Mouse (Mus musculus) liver, embryonic 12.5 days (tissue): ENCODE measurements at regions not wholly inside any gene's neighbourhood (a gene's known extent, or its start where the extent isn't known, plus 50 kb on each side); places are given as distances from the start of the nearest gene placed in this dataset.

Experiments used
- ATAC-seq: fragments of 200-750 bp; cut with Nextera tagmentation; 2 replicates; pipeline ENCODE4 v1.8.0; 2017; ENCODE audit warnings: moderate number of reproducible peaks, mild to moderate bottlenecking, moderate library complexity
- H3K27ac ChIP-seq: fragments of 300-500 bp; sonication (generic); 2 replicates; pipeline ENCODE4 v1.5.1; 2016; ENCODE audit warnings: mild to moderate bottlenecking
- H3K27me3 ChIP-seq: fragments of 300-500 bp; sonication (generic); replicated peaks from 2 replicates; pipeline ENCODE4 v1.6.1; 2016; ENCODE audit warnings: mild to moderate bottlenecking, moderate library complexity
- H3K36me3 ChIP-seq: fragments of 300-500 bp; sonication (generic); 2 replicates; pipeline ENCODE4 v1.6.1; 2016; ENCODE audit warnings: mild to moderate bottlenecking, moderate library complexity
- H3K4me1 ChIP-seq: fragments of 300-500 bp; sonication (generic); 2 replicates; pipeline ENCODE4 v1.6.1; 2016
- H3K4me2 ChIP-seq: fragments of 300-500 bp; sonication (generic); 2 replicates; pipeline ENCODE4 v1.6.1; 2016; ENCODE audit warnings: mild to moderate bottlenecking, moderate library complexity
- H3K4me3 ChIP-seq: fragments of 300-500 bp; sonication (generic); 2 replicates; pipeline ENCODE4 v1.5.1; 2016; ENCODE audit warnings: mild to moderate bottlenecking, moderate library complexity
- H3K9ac ChIP-seq: fragments of 300-500 bp; sonication (generic); 2 replicates; pipeline ENCODE4 v1.6.1; 2016; ENCODE audit warnings: mild to moderate bottlenecking, moderate library complexity
- H3K9me3 ChIP-seq: fragments of 300-500 bp; sonication (generic); replicated peaks from 2 replicates; pipeline ENCODE4 v1.6.1; 2016; ENCODE audit warnings: mild to moderate bottlenecking, moderate library complexity
- WGBS: fragments of 180-500 bp; shearing (Covaris S2); methylation state at CpG from one replicate; pipeline ENCODE4 v1.1.7; 2016; ENCODE audit not compliant: insufficient replicate concordance; 5-methylcytosine and 5-hydroxymethylcytosine counted together

DNA sequence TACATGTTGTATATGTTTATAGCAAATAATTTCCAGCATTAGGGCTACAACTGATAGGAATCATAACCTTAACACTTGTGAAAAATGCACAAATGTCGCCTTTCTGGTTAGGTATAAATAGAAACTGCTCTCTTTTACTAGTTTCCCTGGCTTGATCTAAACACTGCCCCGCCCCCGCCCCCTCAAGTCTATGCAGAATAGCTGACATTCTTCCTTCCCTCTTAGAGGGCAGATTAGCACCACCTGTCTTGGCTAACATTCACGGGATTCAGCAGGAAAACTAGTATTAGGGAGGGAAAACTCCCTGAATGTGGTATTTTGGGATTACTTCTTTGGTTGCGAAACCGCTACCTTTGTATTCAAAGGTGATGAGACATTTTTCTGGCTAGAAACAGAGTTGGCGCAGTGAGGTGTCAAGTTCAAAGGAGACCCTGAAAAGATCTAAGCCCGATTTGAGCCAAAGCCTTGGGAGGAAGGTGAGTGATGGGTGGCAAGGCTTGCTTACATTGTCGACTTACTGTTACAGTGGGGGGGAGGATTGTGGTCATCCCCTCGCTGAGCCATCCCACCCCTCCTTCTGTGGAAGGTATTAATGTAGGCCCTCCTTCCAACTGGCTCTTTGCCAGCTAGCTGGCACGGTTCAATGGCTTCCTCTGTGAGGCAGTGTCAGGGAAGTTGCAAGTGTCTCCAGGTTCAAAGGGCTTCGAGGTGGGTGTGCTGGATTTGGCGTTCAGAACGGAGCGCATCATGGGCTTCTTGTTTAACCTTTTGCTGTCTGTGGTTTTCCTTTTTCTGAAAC, 209.8 kb upstream of the Nr2f2 start:
- Histone ChIP-seq H3K27ac (no peak overlapping the region), H3K4me2 (no peak overlapping the region), H3K4me3 (no peak overlapping the region), H3K9ac (no peak overlapping the region), H3K4me1 (0 out of 2 replicates have a peak, but pooled peaks cover 4% of the 10 kb centered on the region), H3K9me3 (no peaks in the 10 kb centered on the region), H3K27me3 (no peaks in the 10 kb centered on the region), H3K36me3 (no peaks in the 10 kb centered on the region)
- WGBS: 34% methylated on average over 15 of the region's 15 CpGs
- no peak for ATAC-seq

DNA sequence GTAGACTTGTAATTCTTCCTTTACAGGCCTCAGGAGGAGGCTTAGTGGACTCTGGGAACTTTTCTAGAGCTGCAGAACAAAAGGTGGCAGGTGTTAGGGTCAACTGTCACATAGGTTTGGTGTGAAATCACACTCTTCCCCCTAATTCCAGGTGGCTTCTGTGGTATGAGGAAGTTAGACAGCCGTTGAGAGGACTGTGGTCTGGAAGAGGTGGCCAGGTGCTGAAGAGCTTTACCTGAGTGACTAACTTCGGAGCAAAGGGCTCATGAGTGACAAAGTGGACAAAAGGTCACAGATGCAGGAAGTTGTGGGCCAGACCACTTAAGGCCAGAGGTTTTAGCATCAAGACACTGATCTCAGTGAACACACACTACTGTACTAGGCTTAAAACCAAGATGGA, 209.1 kb upstream of the Nr2f2 start:
- WGBS: 24% methylated on average over 2 of the region's 2 CpGs

DNA sequence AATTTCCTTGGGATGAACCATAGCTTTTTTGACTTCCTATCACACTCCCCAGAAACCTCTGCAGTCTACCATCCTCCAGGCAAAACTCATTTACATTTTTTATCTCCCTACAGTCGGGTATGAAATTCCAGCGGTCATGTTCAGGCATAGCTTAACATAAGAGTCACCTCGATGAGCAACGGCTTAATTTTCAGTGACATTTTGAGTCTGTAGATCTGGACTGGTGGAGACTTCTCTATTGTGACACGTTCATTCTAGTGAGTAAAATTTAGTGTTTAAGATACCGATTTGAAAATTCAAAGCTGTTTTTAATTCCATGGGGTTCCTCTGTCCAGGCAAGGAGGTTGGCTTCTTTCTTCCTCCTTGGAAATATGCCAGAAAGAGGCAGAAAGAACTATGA, 207.7 kb upstream of the Nr2f2 start:
- no peak for ATAC-seq
- 63% methylated on average over 6 of the region's 6 CpGs for WGBS
- H3K9me3 ChIP-seq: no peaks in the 10 kb centered on the region
- H3K27ac ChIP-seq: no peak overlapping the region
- no peak overlapping the region for H3K9ac ChIP-seq
- H3K4me2 ChIP-seq: no peak overlapping the region
- H3K27me3 ChIP-seq: no peaks in the 10 kb centered on the region
- H3K4me3 ChIP-seq: no peak overlapping the region
- 0 out of 2 replicates have a peak, but pooled peaks cover 4% of the 10 kb centered on the region for H3K4me1 ChIP-seq
- H3K36me3 ChIP-seq: no peaks in the 10 kb centered on the region

More for the DNA sequence above, 209.1 kb upstream of the Nr2f2 start:
- Histone ChIP-seq H3K27ac (no peak overlapping the region), H3K27me3 (no peaks in the 10 kb centered on the region), H3K36me3 (no peaks in the 10 kb centered on the region), H3K4me2 (no peak overlapping the region), H3K9me3 (no peaks in the 10 kb centered on the region), H3K4me3 (no peak overlapping the region), H3K4me1 (0 out of 2 replicates have a peak, but pooled peaks cover 4% of the 10 kb centered on the region), H3K9ac (no peak overlapping the region)
- no peak for ATAC-seq

DNA sequence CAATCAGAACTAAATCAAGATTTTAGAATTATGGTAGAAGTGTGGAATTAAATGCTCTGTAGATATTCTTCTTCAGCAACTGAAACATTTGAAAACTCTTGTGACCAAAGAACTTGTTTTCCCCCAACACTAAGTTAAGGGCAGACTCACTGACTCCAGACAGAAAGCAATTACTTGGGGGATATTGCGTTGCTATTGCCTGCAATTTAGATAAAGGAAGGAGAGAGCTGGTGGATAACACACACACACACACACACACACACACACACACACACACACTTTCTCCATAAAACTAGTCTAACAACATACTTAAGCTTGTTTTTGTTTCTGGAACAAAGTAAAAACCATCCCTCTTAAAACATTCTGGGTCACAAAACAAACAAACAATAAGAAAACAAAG, 198.5 kb upstream of the Nr2f2 start:
- Histone ChIP-seq H3K4me3 (no peak overlapping the region), H3K4me1 (no peaks in the 10 kb centered on the region), H3K9me3 (no peaks in the 10 kb centered on the region), H3K36me3 (no peaks in the 10 kb centered on the region), H3K9ac (no peak overlapping the region), H3K27me3 (no peaks in the 10 kb centered on the region), H3K4me2 (no peak overlapping the region), H3K27ac (no peak overlapping the region)
- ATAC-seq: no peak
- 47% methylated on average over 1 of the region's 1 CpGs for WGBS

DNA sequence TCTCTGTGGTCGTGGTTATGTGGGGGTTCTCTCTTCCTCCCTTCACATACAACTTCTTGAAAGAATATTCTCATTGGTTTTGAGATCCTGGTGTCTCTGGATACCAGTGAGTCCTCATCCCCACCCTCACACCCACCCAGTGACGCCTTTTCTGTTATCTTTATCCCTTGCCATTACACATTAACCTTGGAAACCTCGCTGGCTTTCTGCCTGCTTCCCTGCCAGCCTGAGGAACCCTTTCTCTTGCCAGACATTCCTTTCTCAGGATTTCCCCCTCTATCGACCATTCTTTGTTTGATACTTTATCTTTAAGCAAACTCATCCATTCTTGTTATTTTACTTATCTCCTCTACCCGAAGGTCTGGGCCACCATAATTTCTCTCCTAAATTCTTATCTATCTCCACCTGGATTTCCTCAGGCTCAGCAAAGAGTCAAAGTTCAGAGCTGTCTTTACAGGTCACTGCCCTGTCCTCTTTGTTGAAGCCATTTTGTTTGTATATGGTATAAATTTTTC, 182.5 kb upstream of the Nr2f2 start:
- ATAC-seq: no peak
- no peak overlapping the region for H3K27ac ChIP-seq
- no peaks in the 10 kb centered on the region for H3K36me3 ChIP-seq
- H3K9ac ChIP-seq: no peak overlapping the region
- no peak overlapping the region for H3K4me3 ChIP-seq
- no peaks in the 10 kb centered on the region for H3K9me3 ChIP-seq
- H3K4me2 ChIP-seq: no peak overlapping the region
- no peaks in the 10 kb centered on the region for H3K4me1 ChIP-seq
- H3K27me3 ChIP-seq: no peaks in the 10 kb centered on the region
- WGBS: 23% methylated on average over 5 of the region's 5 CpGs

DNA sequence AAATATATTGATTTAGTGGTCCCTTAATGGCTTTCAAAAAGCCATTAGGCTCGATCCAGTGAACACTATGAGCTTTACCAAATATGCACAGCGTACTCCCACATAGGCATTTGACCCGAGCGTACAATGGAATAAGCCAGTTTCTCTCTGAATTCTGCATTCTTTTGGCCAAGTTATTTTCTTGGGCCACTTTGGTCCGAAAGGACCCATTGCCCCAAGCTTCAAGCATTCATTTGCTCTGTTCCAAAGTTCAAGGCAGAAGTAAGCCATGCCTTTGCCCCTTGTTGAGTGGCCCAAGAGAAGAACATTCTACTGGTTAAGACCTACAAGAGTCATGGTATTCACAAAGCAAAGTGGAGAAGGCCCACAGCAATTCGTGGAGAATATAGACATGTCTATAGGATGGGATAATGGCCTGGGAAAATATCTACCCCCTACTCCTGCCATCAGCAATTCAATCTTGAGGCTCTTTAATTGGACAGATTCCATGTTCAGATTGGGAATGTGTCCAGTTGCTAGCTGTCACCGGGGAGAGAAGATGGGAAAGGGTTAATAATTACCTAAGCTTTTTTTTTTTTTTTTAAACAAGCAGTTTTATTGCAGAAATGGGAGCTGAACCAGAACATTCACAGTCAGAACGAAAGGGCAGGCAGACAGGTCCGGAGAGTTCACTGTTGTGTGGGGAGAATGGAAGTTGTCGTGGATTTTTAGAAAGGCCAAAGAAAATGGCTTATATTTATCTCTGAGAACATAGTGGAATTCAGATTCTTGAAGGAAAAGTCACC, 175.5 kb upstream of the Nr2f2 start:
- no peak overlapping the region for H3K4me2 ChIP-seq
- ATAC-seq: no peak

DNA sequence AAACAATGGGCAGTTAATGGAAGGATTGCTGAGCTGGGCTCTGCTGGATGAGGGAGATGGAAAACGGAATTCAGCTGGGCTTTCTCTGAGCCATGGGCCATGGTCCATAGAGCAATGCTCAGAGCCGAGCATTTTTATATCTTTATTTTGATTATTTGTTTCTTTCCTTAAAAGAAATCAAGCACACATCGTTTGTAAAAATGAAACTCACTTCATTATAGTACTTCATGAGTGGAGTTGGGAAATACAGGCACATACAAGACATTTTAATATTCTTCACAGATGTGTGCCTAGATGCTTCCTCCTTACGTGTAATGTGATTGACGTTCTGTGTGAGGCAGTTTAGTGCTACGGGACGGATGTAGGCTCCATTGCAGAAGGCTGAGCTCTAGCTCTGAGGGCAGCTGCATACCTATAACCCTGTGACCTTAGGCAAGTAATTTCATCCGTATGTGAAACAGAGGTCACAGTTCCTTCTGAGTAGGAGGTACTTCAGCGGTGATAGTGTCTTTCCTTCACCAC, 172.6 kb upstream of the Nr2f2 start:
- no peaks in the 10 kb centered on the region for H3K4me1 ChIP-seq
- no peaks in the 10 kb centered on the region for H3K27me3 ChIP-seq
- ATAC-seq: no peak
- H3K4me3 ChIP-seq: no peak overlapping the region
- H3K27ac ChIP-seq: no peak overlapping the region
- no peak overlapping the region for H3K9ac ChIP-seq
- no peaks in the 10 kb centered on the region for H3K9me3 ChIP-seq
- H3K4me2 ChIP-seq: no peak overlapping the region
- WGBS: 58% methylated on average over 9 of the region's 9 CpGs
- H3K36me3 ChIP-seq: no peaks in the 10 kb centered on the region

More for the DNA sequence above, 175.5 kb upstream of the Nr2f2 start:
- WGBS: 60% methylated on average over 10 of the region's 10 CpGs
- Histone ChIP-seq H3K9ac (no peak overlapping the region), H3K27ac (no peak overlapping the region), H3K9me3 (no peaks in the 10 kb centered on the region), H3K36me3 (no peaks in the 10 kb centered on the region), H3K27me3 (no peaks in the 10 kb centered on the region), H3K4me3 (no peak overlapping the region), H3K4me1 (no peaks in the 10 kb centered on the region)

DNA sequence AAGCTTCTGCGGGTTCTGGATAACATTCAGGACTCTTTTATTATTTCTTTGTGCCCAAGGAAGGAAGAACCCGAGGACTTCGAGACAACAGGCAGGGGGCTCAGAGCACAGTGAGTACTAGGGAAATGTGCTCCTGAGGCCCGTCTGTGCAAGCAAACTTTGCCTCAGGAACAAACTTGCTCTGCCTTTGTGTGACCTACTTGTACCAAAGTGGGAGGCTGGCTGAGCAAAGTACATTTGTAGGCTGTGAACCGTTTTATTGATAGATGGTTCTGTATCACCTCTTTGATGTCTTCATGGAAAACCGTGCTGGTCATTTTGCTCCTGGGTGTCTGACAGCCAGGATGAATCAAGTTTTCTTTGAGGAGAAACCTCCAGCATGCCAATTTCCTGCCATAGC, 169.5 kb upstream of the Nr2f2 start:
- H3K9ac ChIP-seq: no peak overlapping the region
- H3K4me3 ChIP-seq: no peak overlapping the region
- H3K36me3 ChIP-seq: no peaks in the 10 kb centered on the region
- WGBS: 66% methylated on average over 6 of the region's 6 CpGs
- H3K27me3 ChIP-seq: no peaks in the 10 kb centered on the region
- no peak overlapping the region for H3K27ac ChIP-seq
- no peak overlapping the region for H3K4me2 ChIP-seq
- ATAC-seq: no peak
- H3K4me1 ChIP-seq: no peaks in the 10 kb centered on the region
- H3K9me3 ChIP-seq: no peaks in the 10 kb centered on the region

DNA sequence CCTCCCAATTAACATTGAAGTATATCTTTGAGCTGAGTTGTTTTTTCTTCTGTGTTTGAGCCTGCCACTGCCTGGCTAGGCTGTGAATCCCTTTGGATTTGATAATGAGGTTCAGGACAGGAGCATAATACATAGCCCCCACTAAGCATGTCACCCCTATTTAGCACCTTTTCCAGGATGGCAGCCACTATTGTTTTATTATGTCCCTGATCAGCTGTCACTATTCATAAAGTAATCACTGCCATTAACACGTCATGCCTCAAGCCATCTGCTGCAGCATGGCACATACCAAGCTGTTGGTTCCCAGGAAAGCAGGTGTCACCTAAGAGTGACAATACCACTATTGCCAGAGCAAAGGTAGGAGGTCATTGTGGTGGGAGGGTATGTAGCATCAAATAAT, 167.0 kb upstream of the Nr2f2 start:
- Histone ChIP-seq H3K9ac (no peak overlapping the region), H3K4me1 (no peaks in the 10 kb centered on the region), H3K9me3 (0 out of 2 replicates have a peak, but pooled peaks cover 4% of the 10 kb centered on the region), H3K27ac (no peak overlapping the region), H3K36me3 (no peaks in the 10 kb centered on the region), H3K4me3 (no peak overlapping the region), H3K27me3 (no peaks in the 10 kb centered on the region), H3K4me2 (no peak overlapping the region)
- no peak for ATAC-seq
- WGBS: 74% methylated on average over 1 of the region's 1 CpGs

DNA sequence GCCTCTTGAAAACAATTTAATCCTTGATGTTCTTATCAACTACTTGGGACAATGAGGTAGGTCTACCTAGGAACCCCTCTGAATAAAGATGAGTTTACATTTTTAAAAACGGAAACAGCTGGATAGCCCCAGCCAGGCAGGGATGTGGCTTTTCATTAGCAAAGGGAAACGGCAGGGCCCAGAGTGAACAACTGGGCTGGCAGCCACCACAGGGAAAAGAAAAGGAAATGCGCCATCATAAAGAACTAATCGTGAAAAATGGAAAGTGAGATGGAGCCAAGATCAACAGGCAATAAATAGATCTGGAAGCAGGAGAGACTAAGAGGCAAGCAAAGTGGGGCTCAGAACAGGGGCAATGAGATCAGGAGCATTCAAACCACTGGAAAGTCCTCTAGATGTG, 161.4 kb upstream of the Nr2f2 start:
- no peaks in the 10 kb centered on the region for H3K4me1 ChIP-seq
- no peak overlapping the region for H3K4me2 ChIP-seq
- no peak overlapping the region for H3K27ac ChIP-seq
- ATAC-seq: no peak
- 65% methylated on average over 4 of the region's 4 CpGs for WGBS
- no peak overlapping the region for H3K9ac ChIP-seq
- H3K36me3 ChIP-seq: no peaks in the 10 kb centered on the region
- H3K9me3 ChIP-seq: 0 out of 2 replicates have a peak, but pooled peaks cover 4% of the 10 kb centered on the region
- no peaks in the 10 kb centered on the region for H3K27me3 ChIP-seq
- H3K4me3 ChIP-seq: no peak overlapping the region

DNA sequence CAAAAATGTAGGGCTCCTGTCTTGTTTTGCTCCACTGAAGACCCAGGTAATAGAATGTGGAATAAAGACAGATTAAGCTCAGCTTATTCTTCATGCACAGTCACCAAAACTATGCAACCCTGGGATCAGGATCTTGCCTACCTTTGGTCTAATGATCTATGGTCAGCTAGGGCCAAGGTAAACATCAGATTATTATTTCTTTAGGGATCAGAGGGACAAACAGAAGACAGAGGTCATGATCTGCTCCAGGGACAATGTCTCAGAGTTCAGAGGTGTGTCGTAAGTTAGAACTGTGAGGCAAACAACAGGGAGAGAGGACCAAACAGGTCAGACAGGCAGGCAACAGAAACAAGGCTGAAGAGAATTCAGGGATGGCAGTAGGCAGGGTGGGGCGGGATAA, 158.8 kb upstream of the Nr2f2 start:
- ATAC-seq: no peak
- WGBS: 73% methylated on average over 2 of the region's 2 CpGs

DNA sequence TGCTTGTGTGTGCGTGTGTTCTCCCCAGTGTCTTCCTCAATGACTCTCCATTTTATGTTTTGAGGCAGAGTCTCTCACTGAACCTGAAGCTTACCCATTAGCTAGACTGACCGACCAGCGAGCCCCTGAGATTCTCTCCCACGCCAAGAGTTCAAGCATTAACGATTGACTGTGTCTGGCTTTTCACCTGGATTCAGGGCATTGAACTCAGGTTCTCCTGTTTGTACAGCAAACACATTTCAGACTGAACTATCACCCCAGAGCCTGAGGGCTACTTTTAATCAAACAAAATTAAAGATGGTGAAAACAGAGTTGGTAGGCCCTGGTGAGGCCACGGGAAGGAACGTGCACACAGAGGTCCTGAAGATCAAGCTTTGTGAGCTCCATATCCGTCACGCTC, 158.2 kb upstream of the Nr2f2 start:
- ATAC-seq: no peak
- no peak overlapping the region for H3K4me3 ChIP-seq
- H3K9ac ChIP-seq: no peak overlapping the region
- no peaks in the 10 kb centered on the region for H3K27me3 ChIP-seq
- no peak overlapping the region for H3K4me2 ChIP-seq
- H3K36me3 ChIP-seq: no peaks in the 10 kb centered on the region
- 0 out of 2 replicates have a peak, but pooled peaks cover 4% of the 10 kb centered on the region for H3K9me3 ChIP-seq
- no peaks in the 10 kb centered on the region for H3K4me1 ChIP-seq
- H3K27ac ChIP-seq: no peak overlapping the region
- WGBS: 73% methylated on average over 9 of the region's 9 CpGs

More for the DNA sequence above, 158.8 kb upstream of the Nr2f2 start:
- H3K9ac ChIP-seq: no peak overlapping the region
- H3K36me3 ChIP-seq: no peaks in the 10 kb centered on the region
- no peaks in the 10 kb centered on the region for H3K4me1 ChIP-seq
- H3K9me3 ChIP-seq: 0 out of 2 replicates have a peak, but pooled peaks cover 4% of the 10 kb centered on the region
- no peak overlapping the region for H3K4me3 ChIP-seq
- no peak overlapping the region for H3K27ac ChIP-seq
- no peak overlapping the region for H3K4me2 ChIP-seq
- no peaks in the 10 kb centered on the region for H3K27me3 ChIP-seq
